Mouse (Mus musculus) thymus, postnatal 0 days (tissue): ENCODE data around the gene Syt17. TPM values are rescaled to one million over a fixed set of nuclear protein-coding genes. Genes with fewer than 3 reads are reported as not detected.
A peak's percentile ranks its signal among the peaks of the same experiment; 100 is the strongest.

Experiments used
- DNase-seq: peaks from one replicate; pipeline ENCODE4 v3.0.0-alpha.2; 2015; ENCODE audit warnings: low spot score
- polyA plus RNA-seq: library from polyadenylated mRNA; unstranded; fragments of >200 nt; fragmentation: Nextera tagmentation; extraction: Ambion mirVana; gene quantifications from 2 replicates; pipeline ENCODE4 v1.2.1, GENCODE M21; 2015

Gene Syt17
- 0.06 and 0.18 TPM in 2 replicates for polyA plus RNA-seq

DNA sequence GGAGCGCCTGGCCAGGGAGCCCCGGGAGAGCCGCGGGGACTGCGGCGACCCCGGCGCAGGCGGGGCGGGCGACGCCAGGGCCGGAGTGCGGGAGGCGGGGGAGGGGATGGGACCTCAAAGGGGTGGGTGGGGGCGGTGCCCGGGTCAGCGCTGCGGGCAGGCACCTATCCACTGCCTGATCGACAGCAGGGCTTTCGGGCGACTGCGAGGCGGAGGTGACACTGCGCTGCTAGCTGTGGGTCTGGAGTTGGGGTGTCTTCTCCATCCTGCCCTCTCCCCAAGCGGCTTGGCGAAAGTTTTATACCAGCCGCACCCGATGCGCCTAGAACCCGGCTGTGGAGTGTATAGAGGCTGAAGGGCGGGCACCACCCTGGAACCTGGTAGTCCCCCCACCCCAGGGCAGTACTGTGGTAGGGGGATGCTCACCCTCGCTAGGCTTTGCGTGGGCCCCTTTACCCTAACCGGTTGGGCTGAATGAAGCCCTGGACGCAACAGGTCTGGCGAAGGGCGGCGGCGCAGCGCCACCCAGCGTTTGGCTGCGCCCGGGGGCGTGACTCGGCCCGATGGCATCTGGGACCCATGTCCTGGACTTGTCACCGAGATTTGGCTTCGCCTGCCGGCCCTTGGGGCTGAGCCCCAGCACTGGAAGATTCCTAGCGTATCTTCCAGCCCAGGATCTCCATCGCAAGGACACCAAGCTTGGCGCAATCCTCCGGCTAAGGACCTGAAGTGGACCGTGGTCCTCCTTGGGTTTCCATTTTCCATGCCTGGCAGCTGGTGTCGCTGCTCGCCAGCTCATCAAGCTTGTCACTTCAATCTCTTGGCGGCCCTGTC lies at the start of gene Syt17:
Gene Syt17 (minus strand): TSS at position 89 of the 834 bp plus-strand sequence.
- peak; percentile 10 for DNase-seq

DNA sequence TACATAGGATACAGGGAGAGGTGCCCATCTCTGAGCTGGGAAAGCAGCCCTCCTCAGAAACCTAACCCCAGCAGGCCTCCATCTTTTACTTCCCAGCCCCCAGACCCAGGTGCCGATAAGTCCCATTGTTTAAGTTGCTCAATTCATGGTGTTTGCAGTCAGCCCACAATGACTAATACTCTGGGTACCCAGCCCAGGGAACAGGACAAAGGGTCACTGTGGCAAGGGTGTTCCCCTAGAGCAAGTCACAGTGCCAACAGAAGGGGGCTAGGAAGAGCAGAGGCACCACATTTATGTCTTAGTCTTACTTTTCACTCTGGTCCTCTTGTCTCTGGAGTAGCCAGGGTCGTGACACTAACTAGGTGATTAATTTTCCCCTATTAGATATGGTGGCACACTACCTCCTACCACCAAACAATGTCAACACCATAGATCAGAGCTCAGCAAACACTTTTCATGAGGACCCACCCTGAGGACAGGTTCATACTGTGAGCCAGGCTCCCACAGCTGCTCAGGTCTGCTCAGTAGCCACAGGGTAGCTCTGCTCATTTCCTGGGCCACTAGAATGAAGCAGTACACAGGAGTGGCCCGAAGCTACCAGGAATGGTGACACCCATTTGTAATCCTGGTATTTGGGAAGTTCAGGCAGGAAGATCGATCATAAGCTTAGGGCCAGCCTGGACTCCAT lies 47.0 kb upstream of the Syt17 start:
- DNase-seq: no peak

DNA sequence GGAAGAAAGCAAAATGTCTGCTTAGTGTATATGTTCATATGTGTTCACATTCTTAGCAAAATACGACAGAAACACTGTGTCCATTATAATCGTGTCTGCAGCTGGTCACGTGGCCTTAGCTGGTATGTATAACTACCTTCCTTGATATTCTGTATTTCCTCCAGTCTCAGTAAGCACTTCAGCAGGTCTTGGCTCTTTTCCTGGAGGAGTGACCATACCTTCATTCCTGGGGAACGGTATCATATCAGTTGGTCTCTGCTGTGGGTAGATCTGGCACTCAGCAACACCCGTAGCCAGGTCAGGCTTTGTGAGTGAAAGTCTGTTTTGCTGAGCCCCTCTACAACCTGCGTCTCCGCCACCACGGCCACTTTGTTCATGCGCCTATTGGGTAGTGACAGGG lies 45.9 kb upstream of the Syt17 start:
- DNase-seq: no peak

DNA sequence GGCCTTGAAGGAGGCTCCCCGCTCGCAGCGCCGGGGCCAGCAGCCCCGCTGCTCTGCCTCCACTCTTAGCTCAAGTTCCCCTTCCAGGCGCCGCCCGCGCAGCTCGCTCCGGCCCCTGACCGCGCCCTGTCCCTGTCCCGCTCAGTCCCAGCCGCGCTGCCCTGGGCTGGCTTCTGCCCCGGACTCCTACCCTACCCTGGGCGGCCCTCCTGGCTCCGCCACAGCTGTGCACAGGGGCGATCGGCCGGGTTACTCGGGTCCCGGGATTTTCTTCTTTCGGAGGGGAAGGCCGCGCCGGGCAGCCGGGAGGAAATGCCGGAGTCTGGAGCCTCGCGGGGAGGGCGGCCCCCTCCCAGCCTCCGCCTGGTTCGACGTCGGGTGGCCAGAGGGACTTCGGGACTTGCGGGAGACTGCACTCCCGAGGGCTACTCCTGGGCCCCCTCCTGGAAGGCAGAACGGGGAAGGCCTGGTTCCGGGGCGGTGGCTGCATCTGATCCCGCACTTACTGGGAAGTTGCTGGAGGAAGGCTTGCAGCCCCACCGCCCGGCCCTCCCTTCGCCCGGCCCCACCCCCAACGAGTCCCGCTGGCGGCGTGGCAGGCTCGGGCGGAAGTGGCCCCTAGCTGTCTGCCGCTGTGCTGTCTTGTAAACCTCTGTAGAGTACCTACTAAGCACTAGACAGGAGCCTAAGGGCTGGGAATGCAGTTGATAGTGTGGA lies 43.6 kb upstream of the Syt17 start, which contains the start of gene Itpripl2:
Gene Itpripl2 (minus strand): TSS at position 545 of the 717 bp plus-strand sequence.
- peak; percentile 58 for DNase-seq

DNA sequence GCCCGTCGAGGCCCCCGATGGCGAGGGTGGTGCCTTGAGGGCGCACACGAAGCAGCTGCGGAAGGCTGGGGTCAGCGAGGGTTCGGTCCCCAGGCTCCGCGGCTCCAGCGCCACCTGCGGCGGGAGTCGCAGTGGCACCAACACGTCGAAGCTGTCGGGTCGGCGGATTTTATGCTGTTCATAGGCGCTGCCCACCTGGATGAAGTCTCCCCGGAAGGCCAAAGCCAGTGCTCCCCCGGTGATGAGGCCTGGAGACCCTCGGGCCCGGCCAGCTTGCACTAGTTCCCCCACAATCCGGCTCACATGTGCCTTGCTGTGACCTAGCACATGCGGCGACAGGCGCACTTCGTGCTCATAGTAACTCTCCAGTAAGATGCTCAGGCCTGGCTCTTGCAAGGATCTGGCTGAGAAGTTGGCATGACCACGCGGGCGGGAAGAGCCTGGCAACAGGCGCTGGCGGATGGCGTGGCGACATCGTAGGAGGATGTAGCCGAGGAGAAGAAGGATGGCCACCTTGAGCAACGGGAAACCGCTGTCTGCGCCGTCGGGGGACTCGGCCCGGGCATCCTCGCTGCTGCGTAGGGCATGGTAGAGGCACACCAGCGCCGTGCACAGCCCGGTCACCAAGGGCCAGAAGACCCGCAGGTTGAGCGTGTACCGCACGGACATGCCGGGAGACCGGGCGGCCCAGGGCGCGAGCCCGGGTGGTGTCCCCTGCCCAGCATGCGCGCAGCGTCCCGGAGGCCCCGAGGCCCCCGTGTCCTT lies 42.8 kb upstream of the Syt17 start:
- peak; percentile 3 for DNase-seq

DNA sequence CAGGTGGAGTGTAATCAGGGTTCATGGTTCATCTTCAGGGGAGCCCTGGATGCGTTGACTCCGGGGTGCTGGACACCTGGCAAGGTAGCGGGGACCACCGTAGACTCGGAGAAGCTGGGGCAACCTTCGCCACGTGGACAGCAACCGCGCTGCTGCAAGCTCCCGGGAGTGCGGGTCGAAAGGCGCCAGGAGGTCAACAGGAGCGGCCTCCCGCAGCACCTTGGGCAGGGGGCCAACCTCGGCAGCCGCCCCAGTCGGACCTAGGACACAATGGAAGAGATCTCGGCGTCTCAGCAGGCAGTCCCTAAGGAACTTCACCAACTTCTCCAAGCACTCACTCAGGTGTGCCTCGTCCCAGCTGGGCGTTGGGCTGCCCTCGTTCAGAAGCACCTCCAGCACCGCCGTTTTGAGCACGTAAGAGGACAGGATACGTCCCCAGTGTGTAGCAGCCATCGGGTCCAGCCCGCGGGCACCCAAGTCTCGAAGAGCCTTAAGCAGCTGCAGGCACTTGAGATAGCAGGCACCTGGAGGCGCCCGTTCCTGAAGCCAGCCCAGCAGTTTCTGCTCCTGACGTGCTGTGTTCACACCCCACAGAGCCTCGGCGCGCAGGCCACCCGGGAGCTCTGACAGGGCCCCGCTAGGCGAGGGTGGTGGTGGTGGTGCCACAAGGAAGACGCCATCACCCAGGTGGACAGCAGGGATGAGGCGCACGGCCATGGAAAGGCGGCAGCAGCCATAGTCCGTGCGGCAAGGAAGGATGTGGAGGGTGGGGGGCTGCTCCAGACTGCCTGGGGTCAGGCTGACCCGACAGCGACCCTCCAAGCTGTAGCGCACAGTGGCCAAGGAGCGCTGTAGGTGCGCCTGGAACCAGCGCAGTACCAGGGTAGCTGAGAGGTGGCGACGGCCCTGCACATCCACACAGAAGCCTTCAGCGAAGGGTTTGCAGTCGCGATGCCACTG lies 42.0 kb upstream of the Syt17 start:
- no peak for DNase-seq

DNA sequence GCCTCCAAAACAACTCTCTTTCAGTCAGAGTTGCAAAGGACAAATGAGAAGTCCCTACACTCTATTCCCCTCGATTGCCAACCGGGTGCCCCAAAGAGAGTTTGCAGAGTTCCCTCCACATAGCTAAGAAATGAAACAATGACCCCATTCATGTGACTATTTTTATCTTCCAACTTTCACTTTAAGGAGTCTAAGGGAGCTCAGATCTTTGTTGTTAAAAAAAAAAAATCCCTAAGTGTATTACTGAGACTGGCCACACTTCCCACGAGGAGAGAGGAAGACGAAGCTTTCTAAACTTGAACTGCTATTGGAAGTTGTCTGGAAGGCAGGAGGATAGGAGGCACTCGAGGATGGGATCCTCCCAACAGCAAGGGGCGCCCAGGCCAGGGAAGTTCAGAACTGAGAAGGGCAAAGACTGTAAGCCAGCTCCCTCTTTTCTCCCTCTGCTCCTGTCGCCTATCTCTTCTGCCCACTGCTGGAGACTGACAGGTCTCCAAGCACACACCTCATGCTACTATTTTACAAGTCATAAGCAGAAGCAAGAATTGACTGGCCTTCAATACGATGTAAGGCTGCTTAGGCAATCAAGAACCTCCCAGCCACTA lies 40.1 kb upstream of the Syt17 start:
- DNase-seq: no peak

DNA sequence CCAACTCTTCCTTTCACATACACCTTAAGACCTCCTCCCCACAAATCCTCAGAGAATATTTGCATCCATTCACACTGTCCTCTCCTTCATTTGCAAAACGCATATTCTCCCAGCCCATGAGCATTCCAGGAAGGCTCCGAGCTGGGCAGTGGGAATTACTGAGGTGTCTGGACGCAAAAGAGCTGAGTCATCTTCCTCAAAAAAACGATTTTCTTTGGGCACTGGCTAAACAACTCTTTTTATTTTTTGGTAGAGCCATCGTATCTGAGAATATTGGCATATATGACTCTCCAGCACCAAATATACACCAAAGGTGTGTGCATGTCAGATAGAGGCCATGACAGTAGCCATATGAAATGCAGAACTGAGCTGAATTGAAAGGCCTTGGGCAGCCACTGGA lies 38.9 kb upstream of the Syt17 start:
- DNase-seq: no peak

DNA sequence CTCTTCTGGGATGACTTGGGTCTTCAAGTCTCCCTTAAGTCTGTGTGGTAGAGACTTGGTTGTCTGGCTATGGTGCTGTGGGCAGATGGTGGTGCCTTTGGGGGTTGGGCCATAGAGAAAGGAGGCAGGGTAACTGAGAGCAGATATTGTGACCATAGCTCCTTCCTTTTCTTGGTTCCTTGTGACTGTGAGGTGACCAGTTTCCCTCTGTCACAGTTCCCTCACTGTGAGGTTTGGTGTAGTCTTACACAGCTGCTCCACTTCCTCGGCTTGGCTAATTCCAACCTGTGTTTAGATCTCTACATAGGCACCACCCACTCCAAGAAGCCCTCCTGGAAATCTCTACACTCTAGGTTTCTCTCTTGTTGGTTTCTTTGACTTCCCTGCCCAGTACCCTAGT lies 36.0 kb upstream of the Syt17 start:
- no peak for DNase-seq

DNA sequence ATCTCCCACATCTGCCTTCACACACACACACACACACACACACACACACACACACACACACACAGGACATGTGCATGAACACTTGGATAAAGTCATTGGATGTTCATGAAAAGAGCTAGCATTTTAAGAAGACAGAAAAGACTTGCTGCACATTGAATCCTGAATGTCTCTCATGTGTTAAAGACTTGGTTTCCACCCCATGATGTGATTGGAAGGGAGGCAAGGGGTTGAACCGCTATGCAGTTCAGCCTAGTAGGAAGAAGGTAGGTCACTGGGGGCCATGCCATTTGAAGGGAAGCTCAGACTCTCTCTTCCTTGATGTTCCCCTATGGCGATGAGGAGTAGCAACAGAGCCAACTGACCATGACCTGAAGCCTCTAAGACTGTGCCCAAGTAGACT lies 34.0 kb upstream of the Syt17 start:
- DNase-seq: no peak

DNA sequence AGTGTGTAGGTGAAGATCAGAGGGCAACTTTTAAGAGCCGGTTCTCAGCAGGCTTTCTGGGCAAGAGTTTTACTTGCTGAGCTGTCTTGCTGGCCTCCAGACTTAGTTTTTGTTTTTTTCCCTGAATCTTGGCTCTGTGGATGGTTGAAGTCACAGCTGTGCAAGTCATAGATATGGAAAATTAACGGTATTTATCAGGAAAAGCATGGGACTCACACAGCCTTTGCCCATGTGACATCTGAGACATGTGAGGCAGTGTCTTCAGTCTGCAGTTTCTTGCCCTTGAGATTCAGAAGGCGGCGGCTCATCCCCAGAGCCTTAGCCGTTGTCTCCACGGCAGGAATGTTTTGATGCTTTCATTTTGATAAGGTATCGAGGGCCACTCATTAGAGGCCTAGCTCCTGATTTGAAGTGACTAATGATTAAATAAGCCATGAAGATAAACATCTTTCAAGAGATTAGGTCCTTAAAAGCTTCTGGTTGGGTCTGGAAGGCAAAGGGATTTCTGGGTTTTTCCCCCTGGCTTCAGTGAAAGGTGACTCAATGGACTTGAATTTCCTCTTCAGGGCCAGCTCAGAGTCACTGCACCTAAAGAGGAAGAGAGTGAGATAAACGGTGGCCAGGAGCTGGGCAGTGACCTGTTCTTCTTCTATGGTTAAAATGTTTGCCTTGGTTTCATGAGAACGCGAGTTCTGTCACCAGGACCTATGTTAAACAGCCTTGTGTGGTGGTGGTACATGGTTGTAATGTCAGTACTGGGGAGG lies 33.2 kb upstream of the Syt17 start:
- no peak for DNase-seq

DNA sequence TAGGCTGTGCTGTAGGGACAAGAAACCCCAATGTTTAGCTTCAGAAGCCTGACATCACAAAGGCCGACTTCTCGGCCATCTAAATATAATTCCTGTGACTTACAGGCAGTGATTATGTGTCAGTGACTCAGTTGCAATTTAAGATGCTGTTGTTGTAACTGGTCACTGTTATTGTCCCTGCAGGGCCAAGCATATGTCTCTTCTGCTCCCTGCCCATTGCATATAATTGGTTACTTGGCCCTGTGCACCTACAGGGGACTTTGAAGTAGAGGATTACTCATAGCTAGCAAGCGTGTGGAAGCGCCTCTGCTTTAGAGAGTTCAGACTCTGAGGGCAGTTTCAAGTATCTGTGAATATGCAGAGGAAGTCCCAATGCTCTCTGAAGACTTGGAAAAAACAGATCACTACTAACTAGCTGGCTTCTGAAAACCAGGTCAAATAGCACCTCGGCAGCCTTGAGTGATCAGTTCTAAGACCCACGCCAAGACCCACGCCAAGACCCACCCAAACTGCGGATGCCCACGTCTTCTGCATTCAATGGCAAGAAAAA lies 32.2 kb upstream of the Syt17 start:
- DNase-seq: no peak

DNA sequence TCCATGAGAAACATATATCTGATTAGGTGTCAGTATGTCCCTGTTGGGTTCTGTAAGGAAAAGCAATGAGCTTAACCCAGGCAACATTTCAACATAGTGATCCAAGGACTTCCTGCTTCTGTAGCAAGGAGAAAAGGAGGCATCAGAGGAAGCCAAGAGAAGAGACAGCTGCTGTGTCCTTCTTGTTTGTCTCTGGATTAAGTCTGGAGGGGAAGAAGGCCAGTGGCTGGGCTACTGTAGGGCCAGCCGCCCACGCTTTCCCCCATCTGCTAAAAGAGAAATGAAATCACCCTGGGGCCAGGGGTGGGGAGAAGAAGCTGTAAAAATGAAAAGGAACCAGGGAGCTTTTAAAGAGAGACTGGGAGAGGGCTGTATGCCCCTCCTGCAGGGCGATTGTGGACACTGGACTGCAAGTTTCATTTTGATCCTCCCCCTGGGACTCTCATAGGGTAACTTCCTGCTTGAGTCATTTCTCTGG lies 30.9 kb upstream of the Syt17 start:
- DNase-seq: no peak

DNA sequence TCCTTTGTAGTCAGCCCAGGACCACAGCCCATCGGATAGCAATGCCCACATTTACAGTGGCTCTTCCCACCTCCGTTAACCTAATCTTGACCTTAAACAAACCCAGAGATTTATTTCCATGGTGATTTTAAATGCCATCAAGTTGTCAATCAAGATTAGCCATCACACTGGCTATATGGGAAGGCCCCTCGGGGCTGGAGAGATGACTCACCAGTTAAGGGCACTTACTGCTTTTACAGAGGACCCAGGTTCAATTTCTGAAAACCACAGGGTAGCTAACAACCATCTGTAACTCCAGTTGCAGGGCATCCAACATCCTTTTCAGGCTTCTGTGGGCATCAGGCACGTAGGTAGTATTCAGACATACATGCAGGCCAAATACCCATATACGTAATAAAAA lies 28.4 kb upstream of the Syt17 start:
- no peak for DNase-seq

DNA sequence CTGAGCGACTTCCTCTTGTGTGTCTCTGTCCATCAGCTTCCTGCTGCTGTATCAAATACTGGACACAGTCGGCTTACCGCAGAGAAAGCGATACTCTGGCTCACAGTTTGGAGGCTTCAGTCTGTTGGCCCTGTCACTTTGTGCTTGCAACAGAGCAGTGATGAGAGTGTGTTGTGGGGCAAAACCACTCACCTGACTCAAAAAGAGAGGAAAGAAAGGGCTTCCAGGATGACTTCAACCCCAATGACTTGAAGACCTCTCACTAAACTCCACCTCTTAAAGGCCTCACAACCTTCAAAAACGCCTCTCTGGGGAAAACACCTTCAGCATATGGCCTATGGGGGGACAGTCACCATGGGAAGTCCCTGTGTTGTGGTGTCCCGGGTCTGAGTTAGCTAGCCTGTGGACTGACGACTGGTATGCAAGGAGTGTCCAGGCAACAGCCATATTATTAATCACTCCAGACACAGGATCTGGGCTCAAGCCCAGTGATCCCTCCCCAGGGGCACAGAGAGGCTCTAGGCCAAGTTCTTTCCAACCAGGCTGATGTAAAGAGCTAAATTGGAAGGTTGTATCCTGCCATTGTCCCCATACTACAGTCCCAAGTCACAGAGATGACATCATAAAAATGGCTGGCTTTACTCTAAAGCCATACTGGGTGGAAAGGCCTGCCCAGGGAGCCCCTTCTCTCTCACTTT lies 27.1 kb upstream of the Syt17 start:
- DNase-seq: no peak

DNA sequence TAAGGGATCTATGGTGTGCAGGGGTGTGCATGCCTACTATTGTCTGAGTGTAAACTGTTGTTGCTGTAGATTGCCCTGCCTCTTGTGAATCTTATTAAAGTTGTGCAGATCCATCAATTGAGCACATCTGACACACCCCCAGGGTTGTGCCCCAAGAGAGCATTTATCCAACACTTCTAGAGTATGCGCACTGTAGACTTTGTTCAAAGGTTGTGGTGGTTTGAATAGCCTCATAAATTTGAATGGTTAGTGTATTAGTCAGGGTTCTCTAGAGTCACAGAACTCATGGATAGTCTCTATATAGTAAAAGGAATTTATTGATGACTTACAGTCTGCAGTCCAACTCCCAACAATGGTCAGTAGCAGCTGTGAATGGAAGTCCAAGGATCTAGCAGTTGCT lies 24.9 kb upstream of the Syt17 start:
- DNase-seq: no peak

DNA sequence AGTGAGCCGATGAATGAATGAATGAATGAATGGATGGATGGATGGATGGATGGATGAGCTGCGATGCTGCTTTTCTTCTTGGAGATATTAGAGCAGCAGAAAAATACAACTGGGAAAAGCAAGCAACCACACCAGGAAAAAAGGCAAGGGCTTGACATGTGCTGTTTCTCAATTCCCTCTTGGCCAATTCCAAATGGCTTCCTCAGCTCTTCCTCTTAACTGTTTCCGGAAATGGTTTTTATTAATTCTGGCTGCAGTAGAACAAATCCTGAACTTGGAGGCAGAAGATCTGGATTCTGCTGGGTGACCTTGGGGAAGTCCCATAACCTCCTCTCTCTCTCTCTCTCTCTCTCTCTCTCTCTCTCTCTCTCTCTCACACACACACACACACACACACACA lies 20.0 kb upstream of the Syt17 start:
- DNase-seq: no peak

DNA sequence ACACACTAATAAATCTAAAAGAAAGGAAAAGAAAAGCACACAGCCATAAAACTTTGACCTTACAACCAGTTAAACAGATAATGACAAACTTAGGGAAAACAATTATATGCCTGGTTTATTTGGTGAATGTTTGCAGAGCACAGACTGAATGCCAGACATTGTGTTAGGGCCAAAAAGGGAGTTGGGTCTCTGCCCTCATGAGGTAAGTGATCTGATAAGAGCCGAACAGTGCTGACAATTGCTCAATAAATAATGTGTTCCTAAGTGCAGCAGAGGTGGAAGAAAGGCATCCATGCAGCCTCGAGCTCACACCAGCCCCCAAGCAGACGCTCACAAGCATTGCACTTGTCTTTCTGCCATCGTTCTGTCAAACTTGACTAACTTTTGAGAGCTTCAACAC lies 16.4 kb upstream of the Syt17 start:
- no peak for DNase-seq
